Mouse (Mus musculus) urinary bladder, postnatal 14 days (tissue): ENCODE data around the gene Tex37.

Experiments
- DNase-seq: peaks from one replicate; pipeline ENCODE4 v3.0.0; 2021; ENCODE audit warnings: low spot score

The Tex37 gene

DNA sequence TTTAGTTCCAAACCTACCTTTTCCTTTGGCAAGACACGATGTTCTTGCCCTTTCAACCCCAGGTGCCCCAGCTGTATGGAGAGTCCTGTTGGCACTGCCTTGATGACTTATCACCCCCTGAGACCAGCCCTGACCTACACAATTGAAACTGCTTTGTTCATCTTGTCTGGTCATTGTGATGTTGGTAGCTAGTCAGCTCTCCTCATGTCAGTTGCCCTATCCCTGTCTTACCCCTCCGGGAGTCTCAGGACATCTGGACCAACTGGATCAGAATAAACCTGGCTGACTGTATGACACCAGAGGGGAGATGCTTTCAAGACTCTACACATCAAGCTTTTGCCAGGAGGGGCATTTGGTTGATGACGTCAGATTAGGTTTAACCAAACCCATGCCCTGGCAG is at the start of gene Tex37:
Gene Tex37, minus strand, starts transcription at position 101 of the 400 bp plus-strand sequence.
- no peak for DNase-seq

DNA sequence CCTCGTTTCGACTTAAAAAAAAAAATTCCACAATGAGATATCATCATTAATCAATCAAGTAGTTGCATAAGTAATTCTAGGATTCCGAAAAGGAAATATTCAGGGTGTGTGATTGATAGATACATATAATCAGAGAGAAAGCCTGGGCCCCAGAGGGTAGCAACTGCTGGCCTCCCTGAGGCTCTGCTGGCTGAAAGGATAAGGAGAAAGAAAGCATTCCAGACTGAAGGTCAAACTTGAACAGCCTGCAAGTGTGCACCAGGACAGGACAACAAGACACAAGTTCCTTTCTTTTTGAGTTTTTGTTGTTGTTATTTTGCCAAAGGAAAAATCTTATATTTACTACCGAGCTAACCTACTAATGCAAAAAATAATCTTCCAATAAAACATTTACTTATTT is 49.6 kb upstream of the Tex37 start:
- DNase-seq = no peak

DNA sequence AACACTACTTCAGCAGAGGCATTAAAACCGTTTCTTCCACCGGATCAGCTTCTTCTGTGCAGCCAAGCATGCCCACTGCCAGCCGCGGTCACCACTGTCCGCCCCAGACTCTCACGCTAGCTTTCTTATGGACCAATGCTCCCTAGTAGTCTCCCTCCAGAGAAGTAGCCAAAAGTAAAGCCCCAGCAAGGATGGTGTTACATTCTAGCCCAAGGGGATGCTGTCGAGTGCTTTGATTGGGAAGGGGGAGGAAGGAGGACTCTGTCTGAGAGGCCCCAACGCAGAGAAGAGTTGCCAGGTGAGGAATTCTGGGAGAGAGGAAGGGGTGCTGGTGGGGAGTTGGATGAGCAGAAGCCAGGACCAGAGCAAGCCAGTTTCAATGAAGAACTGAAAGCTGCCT is 48.7 kb upstream of the Tex37 start:
- DNase-seq = no peak

DNA sequence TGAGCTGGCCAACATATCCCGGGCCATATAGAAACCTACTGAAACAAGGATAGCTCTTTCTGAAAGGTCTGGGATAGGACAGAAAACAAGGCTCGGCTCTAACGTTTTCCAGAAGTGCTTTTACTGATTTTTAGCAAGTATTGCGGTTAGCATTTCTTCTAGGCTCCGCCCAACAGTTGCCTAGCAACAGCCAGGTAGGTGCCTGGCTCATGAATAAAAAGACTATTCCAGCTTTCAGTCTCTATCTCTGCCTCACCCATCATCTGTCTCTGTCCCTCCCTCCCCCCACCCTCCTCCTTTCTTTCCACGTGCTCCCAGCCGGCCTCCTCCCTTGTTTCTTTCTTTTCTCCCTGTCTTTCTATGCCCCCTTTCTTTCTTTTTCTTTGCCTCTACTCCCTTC is 47.0 kb upstream of the Tex37 start:
- no peak for DNase-seq

DNA sequence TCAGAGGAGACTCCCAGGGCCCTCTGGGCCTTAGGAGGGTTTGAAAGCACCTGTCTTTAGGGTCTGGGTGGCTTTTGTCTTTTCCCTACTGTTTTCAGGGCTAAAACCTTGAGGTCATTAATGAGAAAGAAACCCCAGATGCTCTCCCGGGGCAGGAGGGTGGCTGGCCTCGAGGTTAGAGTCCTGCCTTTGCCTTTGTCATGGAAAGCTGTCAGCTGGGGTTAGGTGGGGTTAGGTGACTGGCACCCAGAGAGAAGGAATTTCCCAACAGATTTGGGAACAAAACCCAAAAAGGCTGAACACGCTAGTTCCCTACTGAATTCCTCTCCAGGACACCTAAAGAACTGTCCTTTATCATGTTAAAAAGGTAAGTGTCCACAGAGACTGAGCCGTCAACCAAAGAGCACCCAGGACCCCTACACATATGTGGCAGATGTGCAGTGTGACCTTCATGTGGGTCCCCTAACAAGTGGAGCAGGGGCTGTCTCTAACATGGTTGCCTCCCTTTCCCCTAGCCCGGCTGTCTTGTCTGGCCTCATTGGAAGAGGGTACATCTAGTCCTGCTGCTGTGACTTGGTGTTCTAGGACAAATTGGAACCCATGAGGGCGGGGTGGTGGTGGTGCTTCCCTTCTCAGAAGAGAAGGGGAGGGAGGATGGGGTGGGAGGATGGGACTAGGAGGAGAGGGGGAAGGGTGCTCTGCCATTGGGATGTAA is 45.5 kb upstream of the Tex37 start:
- no peak for DNase-seq

DNA sequence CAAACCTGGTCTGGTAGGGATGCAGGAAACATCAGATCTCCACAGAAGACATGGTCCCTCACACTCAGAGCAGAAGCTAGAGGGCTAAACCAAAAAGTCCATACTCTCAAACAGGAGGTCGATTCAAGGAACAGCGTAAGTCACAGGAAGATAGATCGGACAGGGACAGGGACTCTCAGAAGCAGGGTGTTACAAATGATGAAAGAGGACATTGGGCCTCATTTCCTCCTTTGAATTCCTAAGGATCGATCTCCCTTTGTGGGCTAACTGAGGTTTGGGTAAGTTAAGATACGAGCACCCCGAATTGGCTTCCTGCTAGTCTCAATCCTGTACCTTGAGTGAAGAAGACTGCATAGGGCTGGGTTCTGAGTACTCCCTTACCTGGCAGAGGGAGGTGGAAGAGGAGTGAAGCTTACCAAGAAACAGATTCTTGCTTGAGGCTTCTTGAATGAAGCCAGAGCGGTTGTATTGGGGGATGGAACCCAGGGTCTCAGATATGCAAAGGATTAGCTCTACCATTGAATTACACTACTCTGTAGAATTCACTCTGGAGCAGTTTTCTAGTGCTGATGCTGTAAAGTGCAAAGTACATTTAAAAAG is 38.7 kb upstream of the Tex37 start:
- DNase-seq = no peak

DNA sequence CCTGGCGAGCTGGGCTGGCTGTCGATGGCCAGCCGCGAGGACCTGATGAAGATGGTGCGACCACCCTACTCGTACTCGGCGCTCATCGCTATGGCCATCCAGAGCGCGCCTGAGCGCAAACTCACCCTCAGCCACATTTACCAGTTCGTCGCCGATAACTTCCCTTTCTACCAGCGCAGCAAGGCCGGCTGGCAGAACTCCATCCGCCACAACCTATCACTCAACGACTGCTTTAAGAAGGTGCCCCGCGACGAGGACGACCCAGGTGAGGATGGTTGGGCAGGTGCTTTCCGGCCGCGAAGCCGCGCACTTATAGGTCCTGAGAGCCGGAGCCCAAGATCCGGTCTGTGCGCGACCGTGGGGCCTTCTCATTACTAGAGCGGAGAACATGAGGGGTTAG is 38.2 kb upstream of the Tex37 start:
- DNase-seq = no peak

DNA sequence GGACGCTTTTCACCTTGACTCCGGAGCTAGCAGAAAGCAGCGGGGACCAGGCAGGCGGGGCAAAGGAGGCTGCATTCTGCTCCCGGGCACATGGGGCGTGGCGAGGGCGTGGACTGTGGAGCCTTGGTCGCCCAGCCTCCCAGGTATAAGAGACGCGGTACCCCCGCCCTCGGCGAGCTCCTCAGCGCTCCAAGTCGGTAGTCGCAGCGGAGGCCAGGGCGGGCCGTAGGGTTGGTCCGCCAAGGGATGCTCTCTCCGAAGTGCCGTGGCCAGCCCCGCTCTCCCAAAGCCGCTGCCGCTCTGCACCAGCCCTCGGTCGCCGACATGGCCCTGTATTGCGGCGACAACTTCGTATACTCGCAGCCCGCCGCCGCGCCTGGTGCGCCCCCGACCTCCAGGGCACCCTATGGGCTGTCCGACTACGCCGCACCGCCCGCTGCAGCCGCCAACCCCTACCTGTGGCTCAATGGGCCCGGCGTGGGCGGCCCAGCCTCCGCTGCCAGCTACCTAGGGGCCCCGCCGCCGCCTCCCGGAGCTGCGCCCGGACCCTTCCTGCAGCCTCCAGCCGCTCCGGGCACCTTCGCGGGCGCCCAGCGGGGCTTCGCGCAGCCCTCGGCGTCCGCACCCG is 37.7 kb upstream of the Tex37 start, which contains the start of gene Foxi3:
Gene Foxi3, plus strand, starts transcription at position 247 of the 628 bp plus-strand sequence.
- peak; percentile 33 for DNase-seq

DNA sequence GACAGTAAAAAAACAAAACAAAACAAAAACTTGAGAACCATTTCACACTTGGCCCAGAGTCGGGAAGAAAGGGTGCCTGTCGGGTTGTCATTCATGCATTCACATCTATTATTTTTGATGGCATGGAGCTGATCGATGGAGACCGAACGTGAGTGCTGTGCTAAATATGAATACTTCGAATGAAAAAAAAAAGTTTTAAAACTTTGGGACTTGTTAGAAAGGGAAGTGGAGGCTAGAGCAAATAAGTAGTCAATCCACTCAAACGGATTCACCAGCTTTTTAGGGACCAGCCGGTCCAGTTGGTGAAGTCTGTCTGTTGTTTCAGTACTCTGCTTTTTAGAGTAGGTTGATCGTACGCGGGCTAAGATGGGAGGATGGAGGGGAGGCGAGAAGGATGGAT is 37.1 kb upstream of the Tex37 start:
- DNase-seq = no peak

DNA sequence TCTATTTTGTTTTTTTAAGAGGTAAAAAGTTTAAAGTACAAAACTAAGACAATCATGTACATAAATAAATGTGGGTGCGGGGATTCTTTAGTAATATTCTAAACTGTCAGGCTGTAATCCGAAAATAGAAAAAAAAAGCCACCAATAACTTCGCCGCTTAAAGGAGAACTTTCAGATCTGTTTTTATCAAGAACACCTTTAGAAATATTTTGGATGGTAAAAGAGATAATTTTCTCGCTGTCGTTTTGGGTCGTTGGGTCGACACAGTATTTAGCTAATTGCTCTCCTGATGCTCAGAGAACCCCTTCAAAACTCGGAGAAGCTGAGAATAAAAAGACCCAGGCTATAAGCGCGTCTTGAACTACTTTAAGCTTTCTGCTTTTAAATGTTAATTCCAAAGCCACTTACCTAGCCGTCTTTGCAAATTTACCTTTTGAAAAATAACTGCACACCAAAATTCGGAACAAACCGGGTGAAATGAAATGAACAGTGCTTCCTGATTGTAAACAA is 36.6 kb upstream of the Tex37 start:
- DNase-seq = no peak

DNA sequence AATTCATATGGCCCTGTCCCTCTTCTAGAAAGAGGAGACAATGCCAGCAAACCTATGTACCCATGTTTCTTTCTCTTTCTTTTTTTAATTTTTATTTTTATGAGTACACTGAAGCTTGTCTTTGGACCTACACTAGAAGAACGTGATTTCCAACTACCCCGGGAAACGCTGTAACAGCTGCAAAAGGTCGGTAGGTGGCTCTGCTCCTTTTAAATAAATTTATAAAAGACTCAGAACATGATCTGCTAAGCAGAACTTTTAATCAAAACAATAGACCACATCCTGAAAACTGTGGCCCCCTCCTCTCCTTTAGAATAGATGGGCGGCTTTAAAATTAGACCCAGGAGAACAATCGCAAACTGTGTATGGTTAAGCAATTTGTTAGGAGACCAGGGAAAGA is 35.3 kb upstream of the Tex37 start:
- peak; percentile 10 for DNase-seq

DNA sequence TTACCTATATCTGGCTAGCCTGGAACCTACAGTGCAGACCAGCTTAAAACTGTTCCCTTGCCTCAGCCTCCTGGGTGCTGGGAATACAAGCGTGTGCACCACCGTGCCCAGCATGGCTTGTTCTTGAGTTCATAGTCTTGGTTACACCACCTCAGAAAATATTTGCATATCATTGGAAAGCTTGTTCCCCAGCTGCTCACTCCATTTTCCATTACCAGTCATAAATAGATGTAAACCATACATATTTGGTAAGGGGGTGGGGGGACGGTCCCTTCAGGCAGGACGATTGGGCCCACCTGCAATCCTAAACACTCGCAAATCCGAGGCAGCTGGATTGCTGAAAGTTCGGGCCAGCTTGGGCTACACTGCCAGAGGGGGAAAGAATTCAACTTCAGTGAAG is 34.5 kb upstream of the Tex37 start:
- DNase-seq = no peak

DNA sequence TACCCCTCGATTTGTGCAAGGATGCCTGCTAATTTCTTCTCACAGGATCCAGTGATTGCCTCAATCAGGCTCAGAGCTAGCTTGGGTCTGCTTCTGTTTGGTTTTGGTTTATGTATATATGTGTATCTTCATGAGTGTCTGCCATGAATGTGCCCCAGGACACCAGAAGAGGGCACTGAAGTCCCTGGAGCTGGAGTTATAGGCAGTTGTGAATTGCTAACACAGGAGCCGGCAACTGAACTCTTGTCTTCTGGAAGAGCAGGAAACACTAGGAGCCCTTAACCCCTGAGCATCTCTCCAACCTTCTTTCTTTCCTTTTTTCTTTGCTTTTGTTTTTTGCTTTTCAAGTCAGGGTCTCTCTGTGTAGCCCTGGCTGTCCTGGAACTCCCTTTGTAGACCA is 13.1 kb upstream of the Tex37 start:
- DNase-seq = no peak

DNA sequence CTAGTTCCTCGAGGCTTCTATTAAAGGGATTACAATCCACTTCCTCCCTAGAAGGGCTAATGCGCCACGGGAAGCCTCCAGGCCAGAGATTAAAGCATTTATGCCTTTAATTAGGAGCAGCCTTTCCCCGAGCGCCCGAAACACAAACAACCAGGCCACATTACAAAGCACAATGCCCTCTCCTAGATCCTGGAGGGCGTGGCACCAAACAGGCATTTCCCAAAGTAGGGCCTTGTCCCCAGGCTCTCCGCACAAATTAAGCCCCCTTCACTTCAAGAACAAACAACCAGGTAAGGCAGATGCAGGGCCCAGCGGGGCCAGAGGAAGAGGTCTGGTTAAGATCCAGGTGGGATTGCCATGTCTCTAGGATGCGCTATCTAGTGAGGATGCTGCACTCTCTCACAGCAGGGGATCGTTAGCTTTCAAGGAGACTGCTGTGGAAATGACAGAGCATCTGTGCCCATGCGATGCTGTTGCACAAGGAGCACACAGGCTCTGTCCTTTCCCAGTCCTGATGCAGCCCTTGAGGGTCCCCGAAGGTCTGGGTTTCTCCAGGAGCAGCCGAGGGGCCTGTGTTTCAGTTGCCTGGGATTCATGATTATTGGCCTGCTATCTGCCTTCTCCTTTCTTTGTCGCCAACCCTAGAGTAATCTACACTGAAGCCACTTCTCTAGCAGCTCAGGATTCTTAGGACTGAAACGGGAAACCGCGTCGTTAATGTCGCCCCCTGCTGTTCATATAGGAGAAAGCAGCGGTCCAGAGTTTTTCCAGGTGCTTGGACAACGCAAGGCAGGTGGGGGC is 2.7 kb upstream of the Tex37 start:
- DNase-seq = no peak

DNA sequence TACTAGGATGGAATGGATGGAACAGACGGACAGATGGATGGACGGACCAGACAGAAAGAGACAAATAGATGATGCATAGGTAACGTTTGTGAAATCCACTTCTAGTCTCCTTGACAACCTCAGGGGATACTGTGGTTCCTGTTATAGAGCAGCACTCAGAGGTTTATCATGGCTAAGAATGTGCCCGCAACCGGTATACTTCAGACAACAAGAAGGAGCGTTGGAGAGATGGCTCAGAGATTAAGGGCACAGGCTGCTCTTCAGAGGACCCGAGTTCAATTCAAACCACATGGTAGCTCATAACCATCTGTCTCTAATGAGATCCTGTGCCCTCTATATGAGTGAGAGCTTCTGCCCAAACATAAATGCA is 6.3 kb downstream of the Tex37 start:
- no peak for DNase-seq

DNA sequence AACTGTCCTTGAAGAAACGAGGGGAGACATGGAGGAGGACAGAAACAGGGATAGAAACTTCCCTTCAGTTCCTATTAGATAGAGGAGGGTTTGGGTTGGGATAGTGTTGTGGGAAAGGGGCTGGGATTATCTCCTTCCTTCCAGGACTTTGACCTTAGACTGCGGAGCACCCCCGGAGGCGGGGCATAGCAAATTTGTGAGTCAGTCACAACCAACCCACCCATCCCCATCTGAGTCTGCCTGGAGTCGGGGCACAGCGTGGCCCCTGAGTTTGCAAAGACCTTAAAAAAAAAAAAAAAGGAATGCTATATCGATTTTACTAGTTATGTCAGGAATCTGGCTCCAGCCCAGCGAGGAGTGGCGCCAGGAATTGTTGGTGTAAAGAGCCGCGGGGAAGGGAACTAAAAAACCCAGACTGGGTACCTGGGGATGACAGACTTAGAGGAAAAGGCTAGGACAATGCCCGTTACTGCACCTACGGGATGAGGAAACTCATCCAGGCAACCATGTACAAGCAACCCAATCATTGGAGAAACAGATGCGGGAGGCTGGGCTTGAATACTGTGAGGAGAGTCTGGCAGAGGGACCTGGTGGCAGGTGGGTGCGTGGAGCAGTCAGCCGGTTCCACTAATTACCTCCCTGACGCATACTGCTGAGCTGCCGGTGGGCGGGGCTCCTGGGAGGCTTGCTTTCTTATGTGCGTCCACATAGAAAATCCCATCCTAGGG is 6.9 kb downstream of the Tex37 start:
- DNase-seq = no peak

DNA sequence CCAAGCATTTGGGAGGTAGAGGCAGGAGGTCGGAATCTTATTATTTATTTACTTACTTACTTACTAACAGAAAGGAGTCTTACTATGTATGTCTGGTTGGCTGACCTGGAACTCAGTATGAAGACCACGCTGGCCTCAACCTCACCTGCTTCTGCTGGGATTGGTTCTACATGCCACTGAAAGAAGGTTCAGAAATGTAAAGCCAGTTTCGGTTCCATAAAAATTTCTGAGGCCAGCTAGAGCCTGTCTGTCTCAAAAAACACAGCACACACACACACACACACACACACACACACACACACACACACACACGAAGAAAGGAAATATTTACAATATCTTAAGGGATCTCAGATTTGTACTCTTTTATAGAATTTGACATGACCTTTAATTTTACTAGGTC is 8.4 kb downstream of the Tex37 start:
- no peak for DNase-seq

DNA sequence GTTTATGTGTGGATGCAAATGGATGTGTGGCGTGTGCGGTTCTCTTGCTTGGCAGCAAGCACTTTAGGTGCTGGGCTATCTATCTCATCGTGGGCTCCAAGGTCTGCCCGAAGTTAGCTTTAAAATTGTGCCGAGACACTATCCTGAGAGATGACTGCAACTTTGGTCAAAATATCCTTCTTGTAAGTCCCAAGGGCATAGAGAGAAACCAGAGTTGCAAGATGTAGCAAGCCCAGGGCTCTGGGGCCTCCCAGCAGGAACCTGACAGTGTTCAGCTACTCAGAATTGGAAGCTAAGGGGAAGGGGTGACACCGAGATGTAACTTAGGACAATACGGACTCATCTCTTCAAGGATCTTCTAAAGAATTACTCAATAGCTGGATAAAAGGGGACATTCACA is 9.2 kb downstream of the Tex37 start:
- DNase-seq = no peak

DNA sequence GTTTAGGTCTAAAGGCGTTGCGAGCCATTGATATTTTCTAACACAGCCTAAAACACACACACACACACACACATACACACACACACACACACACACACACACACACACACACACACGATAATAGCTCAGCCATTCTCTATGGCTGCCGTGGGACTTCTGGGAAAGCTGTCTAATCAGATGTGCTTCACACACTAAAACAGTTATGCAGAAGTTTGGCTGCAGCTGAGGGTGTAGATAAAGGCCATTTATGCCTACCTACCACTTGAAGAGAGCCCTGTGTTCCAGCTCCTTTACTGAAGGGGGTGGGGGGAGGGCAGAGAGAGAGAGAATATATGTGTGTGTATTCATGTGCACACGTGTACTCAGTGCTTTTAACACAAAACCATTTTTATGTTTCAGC is 15.0 kb downstream of the Tex37 start:
- no peak for DNase-seq

DNA sequence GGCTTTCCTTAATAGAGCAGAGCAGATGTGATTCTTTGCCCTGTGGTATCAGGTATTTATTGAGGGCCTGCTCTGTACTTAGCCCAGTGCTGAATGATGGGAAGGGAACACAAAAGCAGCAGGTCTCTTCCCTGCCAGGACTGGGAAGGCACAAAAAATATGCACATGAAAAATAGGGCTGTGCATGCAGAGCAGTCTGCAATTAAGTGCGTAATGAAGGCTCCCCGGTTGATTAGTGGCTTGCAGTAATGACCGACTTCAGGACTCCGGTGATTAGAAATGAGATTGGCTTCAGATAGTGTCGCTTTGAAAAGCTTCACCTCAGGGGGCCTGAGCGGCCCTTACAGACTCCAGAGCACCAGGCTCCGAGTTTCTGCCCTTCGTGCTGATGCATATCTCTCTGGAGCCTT is 19.1 kb downstream of the Tex37 start:
- no peak for DNase-seq

DNA sequence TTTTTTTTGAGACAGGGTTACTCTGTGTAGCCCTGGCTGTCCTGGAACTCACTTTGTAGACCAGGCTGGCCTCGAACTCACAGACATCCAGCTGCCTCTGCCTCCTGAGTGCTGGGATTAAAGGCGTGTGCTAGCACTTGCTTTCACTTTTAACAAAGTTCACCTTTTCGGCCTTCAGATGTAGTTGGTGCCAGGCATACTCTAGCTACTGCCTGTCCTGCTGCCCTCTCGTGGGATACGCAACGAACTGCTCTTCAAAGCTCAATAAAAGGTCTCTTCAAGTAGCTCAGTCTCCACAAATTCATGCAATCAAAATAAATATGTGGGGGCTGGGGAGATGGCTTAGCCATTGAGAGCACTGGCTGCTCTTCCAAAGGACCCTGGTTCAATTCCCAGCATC is 20.6 kb downstream of the Tex37 start:
- DNase-seq = no peak

DNA sequence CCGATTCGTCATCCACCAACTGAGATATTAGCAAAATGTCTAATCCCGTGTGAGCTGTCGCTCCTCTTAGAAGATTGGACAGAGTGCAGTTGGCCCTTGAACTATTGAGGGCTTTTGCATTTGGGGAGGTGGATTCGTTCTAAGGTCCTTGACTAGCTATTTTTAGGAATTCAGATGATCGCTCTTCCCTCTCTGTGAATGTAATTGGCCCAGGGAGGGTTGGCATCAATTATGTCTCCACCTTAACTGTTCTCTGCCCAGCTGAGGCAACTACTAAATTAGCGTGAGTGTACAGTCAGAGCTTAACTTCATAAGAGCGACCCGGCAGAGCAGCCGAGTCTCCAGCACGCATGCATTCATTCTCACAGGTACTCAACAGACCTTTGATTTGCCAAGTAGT is 30.7 kb downstream of the Tex37 start:
- DNase-seq = no peak
